Mouse (Mus musculus) bone marrow macrophage, adult 2 months (primary cell): ENCODE measurements around the gene BC024978.

Experiments
- CTCF ChIP-seq: IDR thresholded peaks from 2 replicates; pipeline ENCODE4 v1.5.1; 2012; ENCODE audit warnings: low read depth, mild to moderate bottlenecking, low read length, moderate library complexity
- POLR2A ChIP-seq: IDR thresholded peaks from 2 replicates; pipeline ENCODE4 v1.6.1; 2012; ENCODE audit warnings: mild to moderate bottlenecking, low read depth, low read length, borderline replicate concordance

DNA sequence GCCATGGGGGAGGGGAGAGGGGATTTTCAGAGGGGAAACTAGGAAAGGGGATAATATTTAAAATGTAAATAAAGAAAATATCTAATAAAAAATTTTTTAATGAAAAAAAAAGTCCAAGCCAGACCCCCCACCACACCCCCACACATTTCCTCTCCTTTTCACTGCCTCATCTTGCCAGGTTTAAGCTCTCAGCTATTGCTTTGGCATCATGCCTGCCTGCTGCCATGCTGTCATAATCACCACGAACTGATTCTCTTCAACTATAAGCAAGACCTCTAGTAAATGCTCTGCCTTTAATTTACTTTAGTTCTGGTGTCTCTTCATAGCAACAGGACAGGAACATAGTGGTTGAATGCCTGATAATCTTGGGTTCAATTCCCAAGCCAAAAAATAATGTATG is 13.1 kb upstream of the BC024978 start:
- TF ChIP-seq CTCF (no peak), POLR2A (no peak)
